In genomic region chr7:144204290-144204689, GRCm38 (mm10) we compare ENCODE assay signal across 31 mouse cellular contexts.
DNase-seq lines count a peak whose midpoint lies in the region; ATAC-seq and TF ChIP-seq lines count a peak whose summit lies in the region.
"Had no signal": no experiment of that assay in that cellular context is flagged by ENCODE, and none has a peak within 500 bp of the region (broad histone marks: within the 10 kb centered on the region; RNA-seq: fewer than 3 reads in every experiment).

No protein-coding gene starts in this region.

- no peak overlapping the region for H3K4me3 ChIP-seq in forebrain, embryonic 14.5 days (ENCODE audit: low read depth, low read length)
- no peak overlapping the region for H3K4me3 ChIP-seq in forebrain, embryonic 12.5 days (replicated peaks)
- no peak overlapping the region for H3K4me3 ChIP-seq in heart, embryonic 15.5 days
- no peak overlapping the region for H3K4me3 ChIP-seq in left cerebral cortex, adult 2 months
- H3K4me3 ChIP-seq: embryonic facial prominence, embryonic 13.5 days; erythroblast, embryonic 14.5 days; gastrocnemius, adult 2 months; heart, embryonic 13.5 days; limb, embryonic 13.5 days had no signal

- no peak for ATAC-seq in forebrain, embryonic 14.5 days
- no peak for ATAC-seq in forebrain, embryonic 12.5 days (ENCODE audit: low FRiP score)
- ATAC-seq in heart, embryonic 15.5 days (replicated peaks; ENCODE audit: insufficient number of reproducible peaks, insufficient read depth, low FRiP score, low read depth) = 0 out of 2 replicates have a peak, but pooled peaks have one; percentile 14
- ATAC-seq: intestine, embryonic 16.5 days; midbrain, embryonic 16.5 days; Patski had no signal

- TF ChIP-seq CTCF in left cerebral cortex, adult 2 months (IDR thresholded peaks at IDR 0.05) = no peak

- no peaks in the 10 kb centered on the region for H3K4me1 ChIP-seq in forebrain, embryonic 14.5 days (ENCODE audit: control insufficient read depth, insufficient read depth, low read length)
- H3K4me1 ChIP-seq in forebrain, embryonic 12.5 days = peaks cover 3% of the 10 kb centered on the region; the same call in 1 of the 2 replicates
- peaks cover 24% of the 10 kb centered on the region for H3K4me1 ChIP-seq in heart, embryonic 15.5 days (replicated peaks)
- H3K4me1 ChIP-seq: embryonic facial prominence, embryonic 13.5 days had no signal

- DNase-seq in forebrain, embryonic 14.5 days (ENCODE audit: low spot score) = peak; percentile 25
- DNase-seq in heart, adult 9 months (ENCODE audit: low spot score in 2 of 2) = no peak
- DNase-seq in left cerebral cortex, adult 2 months (ENCODE audit: extremely low spot score in 1 of 2, low spot score in 2 of 2) = no peak
- no peak for DNase-seq in left cerebral cortex, adult 8-10 months (ENCODE audit: low spot score in 2 of 2)
- DNase-seq in Muller cell, postnatal 12 days (ENCODE audit: inconsistent ontology term) = peak; percentile 19
- DNase-seq in urinary bladder, adult 18-20 months (ENCODE audit: low spot score in 2 of 2) = no peak
- DNase-seq: adrenal gland, postnatal 10 days; cerebellum, adult 11 months; cerebellum, adult 9-10 months; cerebellum, postnatal 36 days; embryo, embryonic 11 days; gastrocnemius, adult 2 months; gastrocnemius, postnatal 36 days; heart, adult 18-20 months; kidney, adult 9 months; kidney, postnatal 10 days; lung, postnatal 36 days; spleen, adult 18-20 months; thymus, postnatal 14 days had no signal

- H3K9ac ChIP-seq in forebrain, embryonic 14.5 days (ENCODE audit: low read length) = no peak overlapping the region
- no peak overlapping the region for H3K9ac ChIP-seq in forebrain, embryonic 12.5 days
- H3K9ac ChIP-seq in heart, embryonic 15.5 days = no peak overlapping the region
- H3K9ac ChIP-seq: embryonic facial prominence, embryonic 13.5 days; heart, embryonic 13.5 days; limb, embryonic 13.5 days had no signal

- H3K27ac ChIP-seq in forebrain, embryonic 14.5 days (ENCODE audit: low read depth, low read length) = no peak overlapping the region
- H3K27ac ChIP-seq in forebrain, embryonic 12.5 days = no peak overlapping the region
- H3K27ac ChIP-seq in heart, embryonic 15.5 days = no peak overlapping the region
- peak overlapping the region; percentile 57 for H3K27ac ChIP-seq in left cerebral cortex, adult 2 months
- H3K27ac ChIP-seq: embryonic facial prominence, embryonic 13.5 days; gastrocnemius, adult 2 months; heart, embryonic 13.5 days; limb, embryonic 13.5 days had no signal

- no peaks in the 10 kb centered on the region for H3K9me3 ChIP-seq in forebrain, embryonic 14.5 days (replicated peaks; ENCODE audit: control insufficient read depth, low read length)
- no peaks in the 10 kb centered on the region for H3K9me3 ChIP-seq in forebrain, embryonic 12.5 days
- H3K9me3 ChIP-seq in heart, embryonic 15.5 days (replicated peaks) = no peaks in the 10 kb centered on the region
- H3K9me3 ChIP-seq: embryonic facial prominence, embryonic 13.5 days; G1E; heart, embryonic 13.5 days; limb, embryonic 13.5 days had no signal

- no peaks in the 10 kb centered on the region for H3K27me3 ChIP-seq in forebrain, embryonic 14.5 days (replicated peaks; ENCODE audit: control insufficient read depth, insufficient read depth, low read length)
- H3K27me3 ChIP-seq in forebrain, embryonic 12.5 days = no peaks in the 10 kb centered on the region
- H3K27me3 ChIP-seq in heart, embryonic 15.5 days = peaks cover 8% of the 10 kb centered on the region
- H3K27me3 ChIP-seq: Patski had no signal

- H3K4me2 ChIP-seq in forebrain, embryonic 14.5 days (ENCODE audit: low read length) = no peak overlapping the region
- H3K4me2 ChIP-seq in forebrain, embryonic 12.5 days = no peak overlapping the region
- H3K4me2 ChIP-seq in heart, embryonic 15.5 days = no peak overlapping the region
- H3K4me2 ChIP-seq: embryonic facial prominence, embryonic 13.5 days; heart, embryonic 13.5 days; limb, embryonic 13.5 days; liver, embryonic 11.5 days; midbrain, embryonic 11.5 days had no signal

- no peaks in the 10 kb centered on the region for H3K36me3 ChIP-seq in forebrain, embryonic 14.5 days (ENCODE audit: control insufficient read depth, insufficient read depth, low read length)
- no peaks in the 10 kb centered on the region for H3K36me3 ChIP-seq in forebrain, embryonic 12.5 days (replicated peaks)
- no peaks in the 10 kb centered on the region for H3K36me3 ChIP-seq in heart, embryonic 15.5 days
- H3K36me3 ChIP-seq: embryonic facial prominence, embryonic 13.5 days; G1E; heart, embryonic 13.5 days; limb, embryonic 13.5 days had no signal

- 72% methylated on average over 3 of the region's 3 CpGs for WGBS in forebrain, embryonic 14.5 days
- 80% methylated on average over 3 of the region's 3 CpGs for WGBS in forebrain, embryonic 12.5 days
- 31% methylated on average over 3 of the region's 3 CpGs for WGBS in heart, embryonic 15.5 days

- intact Hi-C loops in left cerebral cortex, adult 2 months (cut with DNase I) = no loop called here

Comparison
In these comparisons a context has a peak if more than half of its experiments do, and no peak if none do; other contexts are left out.
1. DNase-seq: peak in forebrain, embryonic 14.5 days (single experiment) and Muller cell, postnatal 12 days (single experiment); none in heart, adult 9 months (0 of 2), left cerebral cortex, adult 2 months (0 of 2), left cerebral cortex, adult 8-10 months (0 of 2) and urinary bladder, adult 18-20 months (0 of 2).